Mouse (Mus musculus) Muller cell, postnatal 12 days (primary cell): Measurements from ENCODE around the gene Cep95.
A peak's percentile ranks its signal among the peaks of the same experiment; 100 is the strongest.
"Not testable (repeated sequence)": the region's sequence is repeated elsewhere in the genome, so short reads cannot be mapped to it uniquely, and the experiment has no call there.

Experiments
- DNase-seq: peaks from one replicate; pipeline ENCODE4 v3.0.0-alpha.2; 2015; ENCODE audit errors: inconsistent ontology term

The Cep95 gene

DNA sequence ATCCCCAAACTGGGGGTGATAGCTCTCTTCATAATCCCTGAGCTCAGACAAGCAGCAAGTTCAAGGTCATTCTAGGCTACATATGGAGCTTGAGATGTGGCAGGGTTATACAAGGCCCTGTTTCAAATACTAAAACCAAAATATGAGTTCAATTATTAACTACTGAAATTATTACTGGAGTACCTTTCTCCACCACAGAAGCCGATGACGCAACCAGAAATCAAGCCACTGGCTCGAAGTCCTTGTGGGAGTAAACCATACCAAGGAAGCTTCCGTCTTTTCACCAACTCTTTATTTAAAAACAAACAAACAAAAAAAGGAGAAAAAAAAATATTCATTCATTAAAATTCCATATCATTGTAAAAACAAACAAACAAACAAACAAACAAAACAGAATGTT, 12.1 kb upstream of the Cep95 start:
- DNase-seq, result no peak

DNA sequence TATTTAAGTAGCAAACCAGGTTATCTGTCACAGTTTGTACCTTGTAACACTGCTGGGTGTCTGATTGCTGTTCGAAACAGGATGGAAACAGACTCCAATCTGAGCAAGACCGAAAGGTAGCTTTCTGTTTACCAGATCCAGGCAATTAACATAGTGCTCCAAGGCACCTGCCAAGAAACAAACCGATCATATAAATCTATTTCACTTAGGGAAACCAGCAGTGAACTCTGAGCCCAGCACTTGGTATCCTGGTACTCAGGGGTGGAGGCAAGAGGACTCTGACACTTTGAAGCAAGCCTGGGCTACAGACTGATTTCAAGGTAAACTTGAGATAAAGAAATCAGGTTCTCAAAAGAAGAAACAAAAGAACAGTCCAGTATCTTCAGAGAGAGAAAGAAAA, 11.7 kb upstream of the Cep95 start:
- no peak for DNase-seq

DNA sequence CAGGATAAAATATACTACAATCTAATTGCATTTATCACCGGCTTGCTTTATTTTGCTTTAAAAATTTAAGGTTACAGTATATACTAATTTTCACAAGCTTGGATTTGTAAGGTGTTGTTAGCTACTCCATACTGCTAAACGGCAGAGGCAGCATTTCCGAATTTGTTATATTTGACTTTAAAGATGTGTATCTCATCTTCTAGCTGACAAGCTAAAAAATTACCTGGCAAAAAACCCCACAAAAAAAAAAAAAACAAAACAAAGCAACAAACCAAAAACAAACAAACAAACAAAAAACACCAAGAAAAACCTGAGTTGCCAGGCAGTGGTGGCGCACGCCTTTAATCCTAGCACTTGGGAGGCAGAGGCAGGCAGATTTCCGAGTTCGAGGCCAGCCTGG, 10.9 kb upstream of the Cep95 start:
- no peak for DNase-seq

DNA sequence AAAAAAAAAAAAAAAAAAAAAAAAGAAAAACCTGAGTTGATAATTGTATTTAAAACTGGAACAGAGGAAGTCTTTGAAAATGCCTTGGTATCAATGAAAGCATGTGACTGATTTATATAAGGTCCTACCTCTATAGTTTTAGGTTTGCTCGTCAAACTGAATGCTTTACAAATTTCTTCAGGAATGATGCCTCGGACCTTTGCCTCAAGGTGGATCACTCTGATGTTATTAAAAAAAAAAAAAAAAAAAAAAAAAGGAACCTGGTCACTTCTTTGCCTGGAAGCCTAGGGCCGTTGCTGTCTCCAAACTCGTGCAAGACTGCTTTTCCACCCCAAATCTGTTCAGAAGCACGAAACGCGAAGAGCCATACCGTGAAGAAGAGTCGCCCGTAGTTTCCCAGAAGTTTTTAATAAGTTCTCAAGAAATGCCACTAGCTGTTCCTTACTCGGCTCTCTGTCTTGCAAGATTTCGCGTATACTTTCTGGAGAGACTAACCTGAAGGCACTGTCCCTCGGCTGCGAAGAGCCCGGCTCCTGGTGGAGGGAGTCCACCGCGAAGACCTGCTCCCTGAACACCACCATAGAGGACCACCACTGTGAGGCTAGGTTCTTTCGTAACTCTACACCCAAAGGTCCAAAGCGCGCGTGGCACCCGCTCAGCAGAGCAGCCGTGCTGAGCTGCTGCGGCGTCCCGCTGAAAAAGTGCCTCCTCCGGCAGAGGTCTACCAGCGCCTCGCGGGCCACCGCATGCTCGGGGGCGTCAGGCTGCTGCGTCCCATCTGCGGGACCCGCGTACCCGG, 10.3 kb upstream of the Cep95 start:
- DNase-seq, result peak; percentile 73

DNA sequence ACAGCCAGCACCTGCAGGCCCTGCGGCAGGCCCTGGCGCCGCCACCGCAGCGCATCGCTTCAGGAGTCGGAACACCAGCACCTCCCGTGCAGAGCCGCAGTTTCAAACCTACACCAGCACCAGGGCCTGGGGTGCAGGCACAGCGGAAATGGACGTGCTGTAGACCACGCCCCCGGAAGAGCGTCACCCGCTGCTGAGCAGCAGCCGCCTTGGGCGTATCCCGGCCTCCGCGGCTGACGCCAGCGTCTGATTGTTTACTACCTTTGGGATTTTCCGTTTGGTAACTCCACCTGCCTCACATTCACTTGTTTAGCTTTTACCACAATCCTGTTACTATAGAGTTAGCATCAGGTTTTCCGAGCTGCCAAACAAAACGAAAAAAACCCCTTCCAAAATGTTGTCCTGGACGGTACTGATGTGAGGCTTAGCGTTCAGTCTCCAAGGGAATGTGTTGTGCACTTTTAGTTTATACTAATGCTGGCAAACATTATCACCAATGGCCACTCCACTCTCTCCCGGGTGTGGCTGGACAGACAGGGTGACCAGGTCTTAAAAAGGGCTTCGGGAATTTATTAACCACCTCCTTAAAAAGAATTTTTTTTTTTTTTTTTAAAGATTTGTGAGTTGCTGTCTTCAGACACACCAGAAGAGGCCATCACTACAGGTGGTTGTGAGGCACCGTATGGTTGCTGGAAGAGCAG, 9.5 kb upstream of the Cep95 start, which contains the start of gene Polg2:
TSS of gene Polg2 (minus strand) at position 150 of the 701 bp plus-strand sequence.
- peak; percentile 94 for DNase-seq

DNA sequence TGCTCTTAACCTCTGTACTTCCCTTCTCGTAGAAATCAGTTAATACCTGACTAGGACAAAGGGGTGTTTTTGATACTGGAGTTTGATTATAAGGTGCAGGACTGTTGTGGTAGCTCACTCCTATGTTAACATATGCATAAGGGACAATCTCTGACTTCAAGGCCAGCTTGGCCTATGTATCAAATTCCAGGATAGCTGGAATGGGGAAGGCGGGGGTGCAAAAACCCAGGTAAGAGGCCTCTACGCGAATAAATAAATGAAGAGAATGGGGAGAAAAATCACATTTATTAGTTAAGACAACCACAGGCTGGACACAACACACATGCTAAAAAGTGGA, 9.0 kb upstream of the Cep95 start:
- DNase-seq, result no peak

DNA sequence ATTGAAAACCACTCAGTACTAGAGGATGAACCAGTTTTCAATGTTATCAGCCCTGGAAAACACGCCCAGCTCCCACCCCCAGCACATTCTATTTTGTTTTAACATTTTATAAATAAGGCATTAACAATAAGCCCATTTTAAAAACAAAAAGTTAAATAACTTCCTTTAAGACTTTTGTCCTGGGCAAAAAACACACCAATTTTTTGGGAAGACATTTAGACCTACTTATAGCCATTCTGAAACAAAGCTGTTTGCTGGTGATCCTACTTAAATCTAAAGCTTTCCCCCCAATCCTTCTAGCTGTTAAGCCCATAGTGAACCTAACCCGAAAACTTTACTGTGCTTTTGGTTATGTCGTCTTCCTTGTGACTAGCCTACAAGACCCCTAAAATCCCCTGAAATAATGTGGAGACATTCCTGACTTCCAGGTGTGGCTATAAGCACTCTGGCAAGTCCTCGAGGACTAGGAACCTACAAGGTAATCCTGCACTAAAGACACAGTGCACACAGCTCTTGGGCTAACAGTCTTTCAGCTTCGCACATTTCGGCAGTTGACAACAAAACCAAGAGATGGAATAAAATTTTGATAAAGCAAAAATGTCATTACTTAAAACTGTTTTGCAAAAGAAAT, 8.3 kb upstream of the Cep95 start:
- no peak for DNase-seq

DNA sequence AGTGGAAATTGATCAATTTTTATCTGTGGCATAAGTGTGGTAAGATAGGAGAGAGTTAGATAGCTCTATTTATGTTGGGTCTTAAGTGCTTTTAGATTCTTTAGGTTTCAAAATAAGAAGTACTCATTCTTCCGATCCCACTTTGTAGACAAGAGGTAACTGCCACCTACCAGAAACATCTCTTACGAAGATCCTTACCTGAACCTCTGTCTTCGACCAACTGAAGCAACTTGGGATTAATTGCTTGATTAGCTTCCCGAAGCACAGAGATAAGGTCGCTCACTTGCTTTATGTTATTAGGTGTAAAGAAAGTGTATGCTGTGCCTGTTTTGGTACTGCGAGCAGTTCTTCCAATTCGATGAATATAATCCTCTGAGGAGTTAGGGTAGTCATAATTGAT, 6.8 kb upstream of the Cep95 start:
- not testable (repeated sequence) for DNase-seq

DNA sequence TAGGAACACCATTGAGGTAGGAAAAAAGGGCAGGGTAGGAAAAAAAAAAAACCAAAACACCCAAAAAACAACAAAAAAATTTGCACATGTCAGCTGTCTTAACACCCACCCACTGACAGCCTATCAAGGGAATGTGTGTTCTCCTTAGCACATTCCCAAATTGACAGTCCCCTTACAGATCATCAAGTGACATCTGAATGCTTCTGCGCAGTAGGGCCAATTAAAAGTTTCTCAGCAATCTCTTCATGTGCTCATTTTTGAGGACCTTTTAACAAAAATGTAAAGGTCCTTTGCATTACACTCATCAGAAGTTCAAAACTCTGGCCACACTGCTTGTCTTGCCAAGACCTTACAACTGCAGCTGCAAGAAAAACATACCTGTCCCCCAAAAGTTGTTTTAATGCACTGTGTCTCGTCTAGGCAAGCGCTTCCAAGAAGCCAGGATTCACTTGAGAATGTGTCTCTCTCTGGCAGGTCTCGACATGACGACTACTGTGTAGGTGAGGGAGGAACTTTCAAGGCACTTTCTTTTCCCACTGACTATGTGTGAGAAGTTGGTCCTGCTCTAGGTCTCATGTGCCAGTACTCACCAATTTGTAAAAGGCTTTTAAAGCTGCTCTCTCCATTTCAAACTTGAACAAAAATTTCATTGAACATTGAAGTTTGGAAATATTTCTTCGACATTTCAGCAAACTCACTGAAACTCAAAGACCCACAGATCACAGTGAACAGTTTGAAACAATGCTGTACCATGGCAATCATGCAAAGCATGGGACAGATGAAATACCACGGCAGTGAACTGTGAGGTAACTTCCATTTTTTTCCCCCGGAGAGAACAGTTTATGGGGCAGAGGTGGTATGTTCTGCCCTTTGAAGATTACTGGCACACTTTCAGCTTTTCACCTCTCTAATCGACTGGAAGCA, 5.9 kb upstream of the Cep95 start:
- no peak for DNase-seq

DNA sequence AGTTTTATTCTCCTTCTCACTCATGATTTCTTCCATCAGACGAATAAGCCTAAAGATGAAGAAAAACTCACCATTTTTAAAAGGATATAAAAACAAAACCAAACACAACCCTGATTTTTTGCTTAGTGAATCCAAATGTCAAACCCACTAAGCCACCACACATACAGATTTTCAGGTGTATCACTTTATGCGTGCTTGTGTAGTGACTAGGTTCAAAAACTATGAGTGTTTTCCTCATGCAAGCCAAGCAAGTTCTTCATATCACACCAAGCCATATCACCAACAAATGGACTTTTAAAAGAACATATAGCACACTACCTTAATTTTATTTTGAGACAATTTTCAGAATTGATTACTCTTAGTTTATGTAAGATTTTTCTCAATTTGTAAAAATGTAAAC, 4.6 kb upstream of the Cep95 start:
- DNase-seq, result no peak

DNA sequence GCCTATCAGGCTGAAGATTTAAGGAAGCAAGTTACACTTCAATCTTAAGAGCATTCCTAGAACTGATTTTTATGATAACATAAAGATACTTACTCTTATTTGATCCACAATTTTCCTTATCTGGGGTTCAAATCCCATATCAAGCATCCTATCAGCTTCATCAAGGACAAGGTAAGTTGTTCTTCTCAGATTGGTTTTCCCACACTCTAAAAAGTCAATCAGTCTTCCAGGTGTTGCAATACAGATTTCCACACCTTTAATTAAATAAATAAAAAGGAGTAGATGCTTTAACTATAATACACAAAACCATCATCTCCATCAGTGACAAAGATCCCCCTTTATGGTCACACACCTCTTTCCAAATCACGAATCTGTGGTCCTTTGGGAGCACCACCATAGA, 4.0 kb upstream of the Cep95 start:
- DNase-seq, result no peak

DNA sequence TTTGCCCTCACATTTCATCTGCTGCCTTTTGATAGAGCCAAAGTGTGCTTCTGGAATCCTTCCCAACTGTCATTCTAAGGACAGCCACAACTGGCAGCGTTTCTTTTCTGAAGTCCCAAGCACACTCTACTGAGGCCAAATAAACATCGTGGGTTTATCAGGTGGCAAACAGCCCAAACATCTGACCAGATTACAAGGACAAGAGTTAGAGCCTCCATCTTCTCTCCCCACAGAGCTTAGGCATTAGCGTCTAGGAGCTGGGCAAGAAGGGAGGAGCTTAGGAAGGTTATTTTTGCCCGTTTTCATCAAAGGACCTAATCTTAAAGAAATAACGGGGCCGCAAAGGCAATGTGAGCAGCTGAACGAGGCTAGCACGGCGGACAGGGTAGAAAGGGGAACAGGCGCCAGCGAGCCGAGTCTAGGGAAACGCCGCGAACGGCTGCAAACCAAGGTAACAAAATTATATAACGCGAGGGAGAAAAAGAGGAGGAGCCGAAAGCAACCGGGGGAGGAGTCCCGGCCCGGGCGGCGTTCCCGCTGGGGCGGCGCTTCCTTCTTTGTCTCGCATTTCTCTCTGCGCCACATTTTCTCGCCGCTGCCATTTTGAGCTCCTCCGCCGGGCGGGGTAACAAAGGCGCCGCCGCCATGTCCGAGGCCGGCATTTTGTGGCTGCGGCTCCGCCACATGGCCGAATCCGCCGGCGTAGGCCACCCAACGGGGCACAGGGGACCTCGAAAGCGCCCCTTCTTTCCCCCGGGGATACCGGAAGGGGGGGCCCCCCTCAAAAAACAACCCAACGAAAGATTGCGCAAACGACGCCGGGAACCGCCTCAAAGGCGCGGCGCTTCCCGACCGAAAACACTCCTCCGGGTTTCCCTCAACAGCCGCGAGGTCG, 1.7 kb upstream of the Cep95 start:
- peak; percentile 92 for DNase-seq

DNA sequence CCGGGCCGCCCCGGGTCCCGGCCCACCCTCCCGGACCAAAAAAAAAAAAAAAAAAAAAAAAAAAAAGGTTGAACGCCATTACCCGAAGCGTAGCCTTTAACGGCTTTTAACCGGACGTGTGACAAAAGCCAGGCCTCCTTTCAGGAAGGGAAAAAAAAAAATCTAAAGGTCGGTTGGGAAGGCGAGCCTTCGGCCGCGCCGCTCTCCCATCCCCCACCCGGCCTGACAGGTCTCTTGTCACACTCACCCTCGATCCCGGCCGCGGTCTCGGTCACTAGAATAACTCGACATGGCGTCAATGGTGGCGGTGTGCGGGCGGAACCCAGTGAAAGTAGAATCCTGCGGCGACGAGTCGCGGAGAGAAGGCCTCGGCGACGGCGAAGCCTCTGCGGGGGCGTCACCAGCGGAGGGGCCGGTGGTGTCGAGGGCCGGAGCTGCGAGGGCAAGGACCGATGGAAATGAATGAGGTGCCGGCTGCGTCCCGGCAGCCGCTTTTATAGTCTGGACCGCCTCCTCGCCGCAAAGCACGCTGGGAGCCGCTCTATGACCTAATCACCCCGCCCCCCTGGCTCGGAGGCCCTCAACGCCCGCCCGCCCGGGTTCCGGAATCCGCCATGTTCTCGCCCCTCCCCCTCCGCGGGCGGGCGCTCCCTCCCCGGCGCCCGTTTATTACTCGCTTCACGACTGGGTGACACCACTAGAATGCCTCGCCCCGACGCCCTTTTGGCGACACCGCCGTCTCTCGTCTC, 852 bp upstream of the Cep95 start:
- peak; percentile 99 for DNase-seq

DNA sequence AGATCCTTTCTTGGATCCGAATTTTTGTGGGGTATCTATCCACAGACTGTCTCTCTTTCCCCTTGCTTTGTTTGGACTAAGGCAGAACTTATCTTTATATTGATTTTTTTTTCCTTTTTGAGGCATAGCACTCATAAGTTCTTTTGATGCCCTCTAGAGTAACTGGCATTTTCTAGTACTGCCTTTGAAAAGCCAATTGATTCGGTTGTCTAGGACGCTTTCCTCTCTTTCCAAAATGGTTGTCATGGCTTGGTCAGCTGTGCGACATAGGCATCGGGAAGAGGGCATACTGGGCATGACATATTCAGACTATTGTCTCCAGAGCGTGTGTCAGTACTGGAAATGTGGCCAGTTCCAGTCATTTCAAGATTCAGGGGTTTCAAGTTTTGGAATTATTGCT, 597 bp downstream of the Cep95 start:
- DNase-seq, result peak; percentile 43

DNA sequence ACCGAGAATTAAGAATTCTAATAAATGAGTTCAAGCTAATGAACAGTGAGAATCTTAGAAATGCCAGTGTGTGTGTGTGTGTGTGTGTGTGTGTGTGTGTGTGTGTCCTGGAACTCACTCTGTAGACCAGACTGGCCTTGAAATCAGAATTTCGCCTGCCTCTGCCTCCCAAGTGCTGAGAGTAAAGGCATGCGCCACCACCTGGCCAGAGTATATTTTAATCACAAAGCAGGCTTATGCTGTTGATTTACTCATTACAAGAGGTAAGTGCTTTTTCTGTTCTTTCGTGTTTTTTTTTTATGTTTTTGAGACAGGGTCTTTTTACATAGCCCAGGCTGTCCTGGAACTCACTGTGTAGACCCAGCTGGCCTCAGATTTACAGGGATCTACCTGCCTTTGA, 4.8 kb downstream of the Cep95 start:
- no peak for DNase-seq

DNA sequence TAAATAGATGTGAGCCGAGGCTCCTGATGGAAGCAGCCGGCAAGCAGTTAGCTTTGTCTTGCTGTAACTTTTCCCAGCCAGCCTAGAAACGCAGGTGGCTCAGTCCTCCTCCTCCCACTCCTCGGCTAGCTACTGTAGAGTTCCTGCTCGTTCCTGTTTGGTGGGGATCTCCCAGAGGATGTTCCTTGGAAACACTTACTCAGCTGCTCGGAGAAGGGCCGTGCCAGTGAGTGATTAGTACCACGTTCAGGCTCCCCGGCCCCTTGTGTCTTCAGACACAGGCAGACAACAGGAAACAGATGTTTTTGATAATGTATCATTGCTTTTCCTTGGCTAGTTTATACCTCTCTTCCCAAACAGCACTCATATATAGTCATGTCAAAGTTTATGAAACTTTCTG, 6.6 kb downstream of the Cep95 start:
- no peak for DNase-seq

DNA sequence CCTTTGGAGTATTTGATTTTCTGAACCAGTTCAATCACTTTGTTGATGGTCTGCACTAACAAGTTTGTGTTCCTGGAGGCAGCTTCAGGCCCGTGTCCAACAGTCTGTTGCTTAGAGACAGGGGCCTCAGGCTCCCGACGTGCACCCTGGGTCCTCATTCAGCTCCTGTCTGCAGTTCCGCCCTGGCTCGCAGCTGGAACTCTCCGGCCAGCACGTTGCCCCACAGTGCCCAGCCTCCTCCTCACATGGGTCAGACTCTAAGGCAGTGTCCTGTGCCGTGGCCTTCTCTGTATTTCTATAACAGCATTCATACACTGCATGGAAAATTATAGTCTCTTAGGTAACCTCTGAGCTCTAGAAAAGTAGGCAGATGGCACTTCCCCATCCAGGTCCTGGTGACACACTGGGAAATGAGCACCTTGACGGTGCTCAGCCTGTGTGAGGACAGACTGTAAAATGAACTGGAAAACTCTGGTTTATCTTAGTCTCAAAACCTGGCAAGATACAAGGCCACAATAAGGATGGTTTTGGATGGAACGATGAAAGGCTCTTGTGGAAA, 13.1 kb downstream of the Cep95 start:
- DNase-seq, result no peak

DNA sequence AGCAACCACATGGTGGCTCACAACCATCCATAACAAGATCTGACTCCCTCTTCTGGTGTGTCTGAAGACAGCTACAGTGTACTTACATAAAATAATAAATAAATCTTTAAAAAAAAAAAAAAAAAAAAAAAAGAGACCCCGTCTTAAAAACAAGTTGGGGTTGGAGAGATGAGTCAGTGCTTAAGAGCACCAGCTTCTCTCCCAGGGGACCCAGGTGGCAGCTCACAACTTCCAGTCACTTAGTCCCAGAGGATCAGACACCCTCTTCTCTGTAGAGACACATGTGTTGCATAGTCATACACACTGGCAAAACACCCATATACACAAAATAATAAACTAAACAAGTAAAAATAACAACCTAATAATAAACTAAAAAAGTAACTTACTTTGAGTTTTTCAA, 18.4 kb downstream of the Cep95 start:
- not testable (repeated sequence) for DNase-seq

DNA sequence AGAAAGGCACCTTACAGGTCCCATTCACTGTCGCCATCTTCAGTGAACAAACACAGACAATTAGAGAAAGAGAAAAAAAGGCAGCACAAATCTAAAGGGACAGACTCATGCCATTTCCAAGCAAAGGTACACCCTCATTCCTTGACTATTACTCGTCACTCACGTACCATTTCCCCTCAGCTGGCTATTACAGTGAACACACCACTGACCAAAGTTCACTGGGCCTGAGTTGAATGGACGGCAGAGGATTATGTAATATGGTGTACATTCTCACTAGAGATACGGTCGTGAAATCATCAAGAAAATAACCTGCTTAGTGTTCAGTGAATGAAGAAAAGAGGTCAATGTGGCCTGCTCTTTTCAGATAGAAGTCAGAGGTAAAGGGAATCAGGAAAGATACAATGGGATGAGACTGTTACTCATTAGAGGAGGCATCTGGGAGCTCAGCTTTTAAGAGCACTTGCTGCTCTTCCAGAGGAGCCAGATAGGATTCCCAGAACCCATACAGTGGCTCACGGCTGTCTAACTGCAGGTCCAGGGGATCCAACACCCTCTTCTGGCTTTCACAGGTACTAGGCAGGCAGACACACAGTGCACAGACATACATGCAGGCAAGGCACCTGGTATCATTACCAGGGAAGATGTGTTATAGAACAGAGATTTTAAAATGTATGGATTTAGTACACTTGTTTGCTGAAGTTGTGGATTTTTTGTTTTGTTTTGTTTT, 23.5 kb downstream of the Cep95 start:
- no peak for DNase-seq
